Mouse (Mus musculus) cerebellum, adult 2 months (tissue): Measurements from ENCODE around the gene Kctd17.

Experiments
- CTCF ChIP-seq: fragments of 200-500 bp; IDR thresholded peaks from 2 replicates; pipeline ENCODE4 v1.5.1; 2011; ENCODE audit warnings: low read depth, mild to moderate bottlenecking, control low read depth, low read length, moderate library complexity, borderline replicate concordance; ENCODE audit not compliant: insufficient read depth
- POLR2A ChIP-seq: fragments of 200-500 bp; IDR thresholded peaks from 2 replicates; pipeline ENCODE4 v1.6.1; 2011; ENCODE audit warnings: low read length, control low read depth, borderline replicate concordance; ENCODE audit not compliant: insufficient read depth

GRCm38 (mm10) chr15:78438018-78438394, 9.6 kb downstream of the Kctd17 start:
- no peak for TF ChIP-seq CTCF
- no peak for TF ChIP-seq POLR2A
